ENCODE assay signal across 11 mouse cellular contexts in genomic region chr16:96756994-96757393, GRCm38 (mm10).
DNase-seq lines count a peak whose midpoint lies in the region; ATAC-seq lines count a peak whose summit lies in the region.
"Had no signal": no experiment of that assay in that cellular context is flagged by ENCODE, and none has a peak within 500 bp of the region (broad histone marks: within the 10 kb centered on the region; RNA-seq: fewer than 3 reads in every experiment).

No protein-coding gene starts in this region.

- no peak overlapping the region for H3K4me3 ChIP-seq in lung, embryonic 15.5 days
- no peak overlapping the region for H3K4me3 ChIP-seq in embryonic facial prominence, embryonic 14.5 days (ENCODE audit: low read depth, low read length)
- H3K4me3 ChIP-seq in midbrain, embryonic 10.5 days = peak overlapping the region; percentile 22; the same call in 1 of the 2 replicates

- H3K9ac ChIP-seq in lung, embryonic 15.5 days = no peak overlapping the region
- no peak overlapping the region for H3K9ac ChIP-seq in embryonic facial prominence, embryonic 14.5 days (ENCODE audit: low read depth, low read length)
- H3K9ac ChIP-seq: liver, embryonic 14.5 days had no signal

- no peaks in the 10 kb centered on the region for H3K9me3 ChIP-seq in lung, embryonic 15.5 days
- no peaks in the 10 kb centered on the region for H3K9me3 ChIP-seq in embryonic facial prominence, embryonic 14.5 days (ENCODE audit: control insufficient read depth, low read length)
- no peaks in the 10 kb centered on the region for H3K9me3 ChIP-seq in midbrain, embryonic 10.5 days (replicated peaks)

- DNase-seq in lung, postnatal 4 days = no peak
- peak; percentile 17 for DNase-seq in embryonic facial prominence, embryonic 14.5 days (ENCODE audit: low spot score)
- no peak for DNase-seq in midbrain, embryonic 10.5 days (ENCODE audit: low spot score)
- peak; percentile 23 for DNase-seq in retina, postnatal 7 days (ENCODE audit: low read depth, low spot score)
- no peak for DNase-seq in thymus, postnatal 25 days
- DNase-seq in gastrocnemius, postnatal 25 days = no peak
- no peak for DNase-seq in lung, adult 18-20 months
- DNase-seq: heart, postnatal 14 days; right cerebral cortex, adult 18-20 months had no signal

- ATAC-seq in lung, embryonic 15.5 days (ENCODE audit: borderline replicate concordance, extremely low read depth, low FRiP score, low TSS enrichment) = 0 out of 2 replicates have a peak, but pooled peaks have one; percentile 32
- 0 out of 2 replicates have a peak, but pooled peaks have one; percentile 55 for ATAC-seq in embryonic facial prominence, embryonic 14.5 days (ENCODE audit: low read depth)

- WGBS in lung, embryonic 15.5 days = 12% methylated on average over 7 of the region's 7 CpGs
- 5% methylated on average over 7 of the region's 7 CpGs for WGBS in embryonic facial prominence, embryonic 14.5 days
- 8% methylated on average over 7 of the region's 7 CpGs for WGBS in midbrain, embryonic 10.5 days

- H3K4me2 ChIP-seq in lung, embryonic 15.5 days = no peak overlapping the region
- H3K4me2 ChIP-seq in embryonic facial prominence, embryonic 14.5 days (ENCODE audit: low read depth, low read length) = no peak overlapping the region

- H3K27me3 ChIP-seq in lung, embryonic 15.5 days = no peaks in the 10 kb centered on the region
- H3K27me3 ChIP-seq in embryonic facial prominence, embryonic 14.5 days (replicated peaks; ENCODE audit: control insufficient read depth, insufficient read depth, low read length) = no peaks in the 10 kb centered on the region
- H3K27me3 ChIP-seq in midbrain, embryonic 10.5 days (ENCODE audit: low read depth, poor library complexity, severe bottlenecking) = peaks cover 11% of the 10 kb centered on the region; the same call in 1 of the 2 replicates

- no peaks in the 10 kb centered on the region for H3K36me3 ChIP-seq in lung, embryonic 15.5 days
- no peaks in the 10 kb centered on the region for H3K36me3 ChIP-seq in embryonic facial prominence, embryonic 14.5 days (ENCODE audit: control insufficient read depth, insufficient read depth, low read length)
- H3K36me3 ChIP-seq in midbrain, embryonic 10.5 days = no peaks in the 10 kb centered on the region

- no peaks in the 10 kb centered on the region for H3K4me1 ChIP-seq in lung, embryonic 15.5 days
- H3K4me1 ChIP-seq in embryonic facial prominence, embryonic 14.5 days (ENCODE audit: control insufficient read depth, insufficient read depth, low read length) = peaks cover 8% of the 10 kb centered on the region; the same call in 1 of the 2 replicates
- peaks cover 48% of the 10 kb centered on the region for H3K4me1 ChIP-seq in midbrain, embryonic 10.5 days

- H3K27ac ChIP-seq in lung, embryonic 15.5 days = no peak overlapping the region
- H3K27ac ChIP-seq in embryonic facial prominence, embryonic 14.5 days (replicated peaks; ENCODE audit: low read depth, low read length) = no peak overlapping the region
- H3K27ac ChIP-seq in midbrain, embryonic 10.5 days (replicated peaks) = peak overlapping the region; percentile 67; the same call in 1 of the 2 replicates
- H3K27ac ChIP-seq: liver, embryonic 14.5 days had no signal

Comparison
In these comparisons a context has a peak if more than half of its experiments do, and no peak if none do; other contexts are left out.
1. DNase-seq: peak in embryonic facial prominence, embryonic 14.5 days (single experiment) and retina, postnatal 7 days (single experiment); none in lung, postnatal 4 days (0 of 2), midbrain, embryonic 10.5 days (single experiment), thymus, postnatal 25 days (single experiment), gastrocnemius, postnatal 25 days (single experiment) and lung, adult 18-20 months (0 of 2).